Mouse (Mus musculus): ENCODE measurements around the gene Cdk16. TPM values are rescaled to one million over a fixed set of nuclear protein-coding genes. Genes with fewer than 3 reads are reported as not detected.

Gene Cdk16
- polyA plus RNA-seq, 1 experiment: 67.0 TPM

- Histone ChIP-seq H3K79me2 (ENCODE audit: control insufficient read depth, insufficient read depth) (peaks cover 49% of the 10 kb centered on the region), H3ac (ENCODE audit: control insufficient read depth, insufficient read length, low read depth) (peak overlapping the region; percentile 87), H3K4me3 (ENCODE audit: insufficient read depth, poor library complexity, severe bottlenecking) (peak overlapping the region; percentile 46), H3K27me3 (ENCODE audit: control insufficient read depth, insufficient read depth, insufficient read length) (no peaks in the 10 kb centered on the region), H3K36me3 (ENCODE audit: control insufficient read depth, insufficient read depth) (peaks cover 22% of the 10 kb centered on the region), H3K79me3 (ENCODE audit: low read depth) (peaks cover 38% of the 10 kb centered on the region)
- TF ChIP-seq MYOD1 (IDR thresholded peaks at IDR 0.05; ENCODE audit: control insufficient read depth, insufficient read length, low read depth) (no peak), FOSL1 (IDR thresholded peaks at IDR 0.05; ENCODE audit: insufficient read depth, low read length, poor library complexity, severe bottlenecking) (no peak), CEBPB (IDR thresholded peaks at IDR 0.05; ENCODE audit: low read depth) (no peak), USF1 (IDR thresholded peaks at IDR 0.05; ENCODE audit: low read depth) (no peak), MYOG (IDR thresholded peaks at IDR 0.05; ENCODE audit: control insufficient read depth, extremely low read depth, insufficient read length) (no peak), CTCF (IDR thresholded peaks at IDR 0.05; ENCODE audit: control insufficient read depth, insufficient read depth, insufficient read length) (no peak), MAX (IDR thresholded peaks at IDR 0.05) (no peak)
These were observed 861 bp downstream of the Cdk16 start for GRCm38 (mm10) chrX:20688615-20689014.

DNA sequence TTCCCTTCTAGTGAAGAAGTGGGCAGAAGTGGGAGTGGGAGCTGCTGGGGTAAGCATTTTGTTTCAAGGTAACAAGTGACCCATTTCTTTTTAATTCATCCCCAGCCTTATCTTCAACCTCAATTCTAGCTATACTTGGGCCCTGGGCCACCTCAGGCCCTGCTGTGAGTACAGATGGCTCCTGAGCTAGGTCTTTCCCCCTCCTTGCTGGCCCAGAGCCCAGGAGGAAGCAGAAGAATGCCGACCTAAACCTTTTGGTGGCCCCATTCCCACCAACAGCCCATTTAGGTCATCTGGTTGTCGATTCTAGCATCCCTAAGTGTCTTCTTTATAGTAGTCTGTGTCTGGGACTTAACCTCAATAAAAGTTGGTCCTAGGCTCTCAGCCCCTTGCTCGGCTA, 3.8 kb downstream of the Cdk16 start:
- Histone ChIP-seq H3K27me3 (ENCODE audit: control insufficient read depth, insufficient read depth, insufficient read length) (no peaks in the 10 kb centered on the region), H3K4me3 (ENCODE audit: insufficient read depth, poor library complexity, severe bottlenecking) (no peak overlapping the region), H3K36me3 (ENCODE audit: control insufficient read depth, insufficient read depth) (peaks cover 31% of the 10 kb centered on the region), H3K79me2 (ENCODE audit: control insufficient read depth, insufficient read depth) (peaks cover 49% of the 10 kb centered on the region), H3ac (ENCODE audit: control insufficient read depth, insufficient read length, low read depth) (no peak overlapping the region), H3K79me3 (ENCODE audit: low read depth) (peaks cover 38% of the 10 kb centered on the region)
- TF ChIP-seq MYOG (IDR thresholded peaks at IDR 0.05; ENCODE audit: control insufficient read depth, extremely low read depth, insufficient read length): no peak
- TF ChIP-seq MYOD1 (IDR thresholded peaks at IDR 0.05; ENCODE audit: control insufficient read depth, insufficient read length, low read depth): no peak

DNA sequence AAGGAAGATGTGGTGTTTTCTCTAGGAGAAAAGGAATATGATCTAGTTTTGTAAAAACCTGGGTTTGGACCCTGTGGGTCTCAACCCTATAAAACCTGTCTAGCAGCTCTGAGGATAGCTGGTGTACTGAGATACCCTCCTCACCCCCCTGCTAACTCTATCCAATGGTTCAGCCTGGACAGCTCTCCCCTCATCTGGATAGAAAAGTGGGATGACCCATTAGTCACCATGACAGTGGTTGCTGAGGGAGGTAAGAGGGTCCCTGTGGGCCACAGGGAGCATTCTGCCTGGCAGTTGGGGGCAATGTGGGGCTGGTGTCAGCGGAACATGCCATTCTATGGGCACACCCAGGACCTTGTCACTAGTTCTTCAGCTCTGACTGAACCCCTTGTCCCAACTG, 4.9 kb downstream of the Cdk16 start:
- TF ChIP-seq USF1 (IDR thresholded peaks at IDR 0.05; ENCODE audit: low read depth) (no peak), FOSL1 (IDR thresholded peaks at IDR 0.05; ENCODE audit: insufficient read depth, low read length, poor library complexity, severe bottlenecking) (no peak), CEBPB (IDR thresholded peaks at IDR 0.05; ENCODE audit: low read depth) (no peak), MAX (IDR thresholded peaks at IDR 0.05) (no peak), CTCF (IDR thresholded peaks at IDR 0.05; ENCODE audit: control insufficient read depth, insufficient read depth, insufficient read length) (no peak), MYOG (IDR thresholded peaks at IDR 0.05; ENCODE audit: control insufficient read depth, extremely low read depth, insufficient read length) (no peak), MYOD1 (IDR thresholded peaks at IDR 0.05; ENCODE audit: control insufficient read depth, insufficient read length, low read depth) (no peak)

DNA sequence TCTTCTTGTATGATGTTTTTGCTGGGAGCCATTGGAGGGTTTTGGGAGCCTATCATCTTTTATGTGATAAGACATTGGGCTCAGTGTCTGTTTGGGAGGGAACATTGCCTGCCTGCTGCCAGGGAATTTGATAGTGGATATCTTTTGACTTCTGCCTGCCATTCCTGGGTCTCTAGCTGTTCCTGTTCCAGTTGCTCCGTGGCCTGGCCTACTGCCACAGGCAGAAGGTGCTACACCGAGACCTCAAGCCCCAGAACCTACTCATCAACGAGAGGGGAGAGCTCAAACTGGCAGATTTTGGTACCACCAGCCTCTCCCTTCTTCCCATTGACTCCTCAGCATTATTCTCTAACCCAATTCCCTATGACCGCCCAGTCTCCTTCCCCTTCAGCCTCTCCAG, 8.1 kb downstream of the Cdk16 start:
- Histone ChIP-seq H3K4me3 (ENCODE audit: insufficient read depth, poor library complexity, severe bottlenecking) (no peak overlapping the region), H3ac (ENCODE audit: control insufficient read depth, insufficient read length, low read depth) (no peak overlapping the region), H3K27me3 (ENCODE audit: control insufficient read depth, insufficient read depth, insufficient read length) (no peaks in the 10 kb centered on the region), H3K79me3 (ENCODE audit: low read depth) (peaks cover 17% of the 10 kb centered on the region), H3K36me3 (ENCODE audit: control insufficient read depth, insufficient read depth) (peaks cover 52% of the 10 kb centered on the region), H3K79me2 (ENCODE audit: control insufficient read depth, insufficient read depth) (peaks cover 25% of the 10 kb centered on the region)
- TF ChIP-seq MYOG (IDR thresholded peaks at IDR 0.05; ENCODE audit: control insufficient read depth, extremely low read depth, insufficient read length) (no peak), MYOD1 (IDR thresholded peaks at IDR 0.05; ENCODE audit: control insufficient read depth, insufficient read length, low read depth) (no peak), FOSL1 (IDR thresholded peaks at IDR 0.05; ENCODE audit: insufficient read depth, low read length, poor library complexity, severe bottlenecking) (no peak), CTCF (IDR thresholded peaks at IDR 0.05; ENCODE audit: control insufficient read depth, insufficient read depth, insufficient read length) (no peak), MAX (IDR thresholded peaks at IDR 0.05) (no peak)

More for the DNA sequence above, 4.9 kb downstream of the Cdk16 start:
- Histone ChIP-seq H3K27me3 (ENCODE audit: control insufficient read depth, insufficient read depth, insufficient read length) (no peaks in the 10 kb centered on the region), H3K79me3 (ENCODE audit: low read depth) (peaks cover 38% of the 10 kb centered on the region), H3K79me2 (ENCODE audit: control insufficient read depth, insufficient read depth) (peaks cover 49% of the 10 kb centered on the region), H3K4me3 (ENCODE audit: insufficient read depth, poor library complexity, severe bottlenecking) (no peak overlapping the region), H3K36me3 (ENCODE audit: control insufficient read depth, insufficient read depth) (peaks cover 40% of the 10 kb centered on the region), H3ac (ENCODE audit: control insufficient read depth, insufficient read length, low read depth) (no peak overlapping the region)

- Histone ChIP-seq H3K36me3 (ENCODE audit: control insufficient read depth, insufficient read depth) (peaks cover 6% of the 10 kb centered on the region), H3K79me2 (ENCODE audit: control insufficient read depth, insufficient read depth) (no peaks in the 10 kb centered on the region), H3K4me3 (ENCODE audit: insufficient read depth, poor library complexity, severe bottlenecking) (peak within 1 kb of the TSS; percentile 36), H3ac (ENCODE audit: control insufficient read depth, insufficient read length, low read depth) (peak within 1 kb of the TSS; percentile 92), H3K27me3 (ENCODE audit: control insufficient read depth, insufficient read depth, insufficient read length) (no peaks in the 10 kb centered on the region), H3K79me3 (ENCODE audit: low read depth) (peaks cover 1% of the 10 kb centered on the region)
- TF ChIP-seq MAX (IDR thresholded peaks at IDR 0.05) (no peak), MYOG (IDR thresholded peaks at IDR 0.05; ENCODE audit: control insufficient read depth, extremely low read depth, insufficient read length) (no peak), USF1 (IDR thresholded peaks at IDR 0.05; ENCODE audit: low read depth) (no peak), CEBPB (IDR thresholded peaks at IDR 0.05; ENCODE audit: low read depth) (no peak), CTCF (IDR thresholded peaks at IDR 0.05; ENCODE audit: control insufficient read depth, insufficient read depth, insufficient read length) (no peak), FOSL1 (IDR thresholded peaks at IDR 0.05; ENCODE audit: insufficient read depth, low read length, poor library complexity, severe bottlenecking) (no peak), MYOD1 (IDR thresholded peaks at IDR 0.05; ENCODE audit: control insufficient read depth, insufficient read length, low read depth) (no peak)
These were observed 16.1 kb downstream of the Cdk16 start, which contains the start of gene Usp11 for GRCm38 (mm10) chrX:20703741-20704290. Gene Usp11 (plus strand): TSS chrX:20703906.
